Mouse (Mus musculus): ENCODE data around the gene Tulp2.

Tulp2 gene

GRCm38 (mm10) chr7:45481374-45481927 lies at the start of gene Tulp2:
Tulp2 (plus strand) TSS chr7:45481877.
- in situ Hi-C loops (cut with MboI; ENCODE audit: low sequenced_read_pairs) = no loop called here

- in situ Hi-C loops (cut with MboI; ENCODE audit: low sequenced_read_pairs) = no loop called here
Measured at GRCm38 (mm10) chr7:45433835-45434202, 47.9 kb upstream of the Tulp2 start.

GRCm38 (mm10) chr7:45434203-45435015 lies 47.3 kb upstream of the Tulp2 start, which contains the start of gene Gys1:
Gys1 (plus strand) TSS chr7:45434844.
- in situ Hi-C loops (cut with MboI; ENCODE audit: low sequenced_read_pairs) = no loop called here

- in situ Hi-C loops (cut with MboI; ENCODE audit: low sequenced_read_pairs) = no loop called here
Measured at GRCm38 (mm10) chr7:45435038-45435437, 46.6 kb upstream of the Tulp2 start.

- in situ Hi-C loops (cut with MboI; ENCODE audit: low sequenced_read_pairs) = no loop called here
Measured at GRCm38 (mm10) chr7:45436444-45436843, 45.2 kb upstream of the Tulp2 start.

GRCm38 (mm10) chr7:45437046-45437445 lies 44.6 kb upstream of the Tulp2 start:
- in situ Hi-C loops (cut with MboI; ENCODE audit: low sequenced_read_pairs) = no loop called here

GRCm38 (mm10) chr7:45437521-45438276 lies 44.0 kb upstream of the Tulp2 start, which contains the start of gene Ruvbl2:
Ruvbl2 (minus strand) TSS chr7:45438096.
- in situ Hi-C loops (cut with MboI; ENCODE audit: low sequenced_read_pairs) = no loop called here

- in situ Hi-C loops (cut with MboI; ENCODE audit: low sequenced_read_pairs) = no loop called here
Measured at GRCm38 (mm10) chr7:45443526-45444420, 37.9 kb upstream of the Tulp2 start.

- in situ Hi-C loops (cut with MboI; ENCODE audit: low sequenced_read_pairs) = no loop called here
Measured at GRCm38 (mm10) chr7:45446589-45446988, 35.1 kb upstream of the Tulp2 start.

GRCm38 (mm10) chr7:45447325-45447990 lies 34.2 kb upstream of the Tulp2 start:
- in situ Hi-C loops (cut with MboI; ENCODE audit: low sequenced_read_pairs) = no loop called here

- in situ Hi-C loops (cut with MboI; ENCODE audit: low sequenced_read_pairs) = no loop called here
Measured at GRCm38 (mm10) chr7:45449974-45450373, 31.7 kb upstream of the Tulp2 start.

- in situ Hi-C loops (cut with MboI; ENCODE audit: low sequenced_read_pairs) = no loop called here
Measured at GRCm38 (mm10) chr7:45451344-45451982, 30.2 kb upstream of the Tulp2 start.

- in situ Hi-C loops (cut with MboI; ENCODE audit: low sequenced_read_pairs) = no loop called here
Measured at GRCm38 (mm10) chr7:45454971-45455370, 26.7 kb upstream of the Tulp2 start.

- in situ Hi-C loops (cut with MboI; ENCODE audit: low sequenced_read_pairs) = no loop called here
Measured at GRCm38 (mm10) chr7:45455932-45456696, 25.6 kb upstream of the Tulp2 start.

- in situ Hi-C loops (cut with MboI; ENCODE audit: low sequenced_read_pairs) = no loop called here
Measured at GRCm38 (mm10) chr7:45456721-45457203, 24.9 kb upstream of the Tulp2 start.

- in situ Hi-C loops (cut with MboI; ENCODE audit: low sequenced_read_pairs) = no loop called here
Measured at GRCm38 (mm10) chr7:45457204-45458060, 24.2 kb upstream of the Tulp2 start.

GRCm38 (mm10) chr7:45458748-45459563 lies 22.7 kb upstream of the Tulp2 start:
- in situ Hi-C loops (cut with MboI; ENCODE audit: low sequenced_read_pairs) = no loop called here
